Mouse (Mus musculus) inflammation-experienced regulatory T-cells, adult 6 months (primary cell): ENCODE data around the gene Bcl2l11. TPM values are rescaled to one million over a fixed set of nuclear protein-coding genes. Genes with fewer than 3 reads are reported as not detected.

Experiments used
- ATAC-seq: one replicate; pipeline ENCODE4 v1.8.0; 2017
- polyA plus RNA-seq, 3 experiments: library from polyadenylated mRNA; unstranded; fragments of 100-300 nt; shearing (Covaris generic); gene quantifications; one replicate each; pipeline ENCODE4 v1.2.1; 2017

Bcl2l11 gene
- polyA plus RNA-seq, 3 experiments from 2014 or later = 8.8 to 16.6 (median 14.3) TPM

DNA sequence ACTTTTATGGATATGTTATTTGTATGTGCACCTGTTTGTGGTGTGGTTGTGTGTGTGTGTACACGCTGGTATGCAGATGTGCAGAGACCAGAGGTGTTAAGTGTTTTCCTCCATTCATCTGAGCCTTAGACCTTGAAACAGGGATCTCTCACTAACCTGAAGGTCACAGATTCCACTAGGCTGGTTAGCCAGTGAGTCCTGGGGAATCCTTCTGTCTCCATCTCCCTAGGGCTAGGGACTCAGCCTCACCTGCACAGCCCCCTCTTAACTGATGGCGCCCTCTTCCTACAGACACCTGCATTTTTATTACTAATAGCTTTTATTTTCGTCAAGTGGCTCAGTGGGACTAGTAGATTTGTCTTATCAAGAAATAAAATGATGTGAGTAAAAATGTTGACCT lies 14.3 kb downstream of the Bcl2l11 start:
- no peak for ATAC-seq

GRCm38 (mm10) chr2:128143992-128144391 lies 18.2 kb downstream of the Bcl2l11 start:
- no peak for ATAC-seq

GRCm38 (mm10) chr2:128145433-128145832 lies 19.6 kb downstream of the Bcl2l11 start:
- ATAC-seq = no peak

- no peak for ATAC-seq
These were observed 23.8 kb downstream of the Bcl2l11 start for GRCm38 (mm10) chr2:128149596-128149995.

- ATAC-seq = no peak
These were observed 26.4 kb downstream of the Bcl2l11 start for GRCm38 (mm10) chr2:128152211-128152610.

- ATAC-seq = peak; percentile 73
These were observed 27.2 kb downstream of the Bcl2l11 start for GRCm38 (mm10) chr2:128152845-128153550.

DNA sequence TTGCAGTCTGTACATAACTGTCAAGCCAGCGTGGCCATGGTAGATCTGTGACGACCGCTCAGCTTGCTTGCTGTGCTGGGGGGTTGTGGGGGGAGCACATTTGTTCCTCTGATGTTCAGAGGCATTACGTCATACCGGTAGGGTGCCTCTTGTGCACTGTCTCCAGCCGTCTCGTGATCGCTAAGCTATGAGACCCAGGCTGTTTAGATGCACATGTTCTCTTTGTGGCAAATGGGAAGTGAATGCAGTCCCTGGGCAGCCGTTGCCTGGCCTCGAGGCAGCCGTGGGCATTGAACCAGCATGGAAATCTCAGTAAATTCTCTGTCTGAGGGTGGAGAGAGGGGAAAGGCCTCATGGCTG lies 27.7 kb downstream of the Bcl2l11 start:
- ATAC-seq = peak; percentile 50

- ATAC-seq = no peak
These were observed 29.7 kb downstream of the Bcl2l11 start for GRCm38 (mm10) chr2:128155412-128156066.

DNA sequence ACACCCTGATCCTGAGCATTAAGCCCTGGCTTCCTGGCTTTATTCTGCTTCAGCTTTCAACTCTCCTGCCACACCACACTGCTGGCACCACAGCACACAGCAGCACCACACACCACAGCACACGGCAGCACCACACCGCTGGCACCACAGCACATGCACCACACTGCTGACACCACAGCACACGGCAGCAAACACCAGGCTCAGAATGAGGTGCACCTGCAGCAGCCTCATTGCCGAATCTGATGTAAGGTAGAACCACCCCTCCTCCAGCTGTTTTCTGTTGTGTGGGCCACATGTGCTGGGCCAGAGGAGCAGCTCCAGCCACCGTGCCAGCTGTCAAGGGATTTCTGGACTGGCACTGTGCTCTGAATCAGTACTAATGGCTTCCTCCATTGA lies 30.2 kb downstream of the Bcl2l11 start:
- no peak for ATAC-seq

DNA sequence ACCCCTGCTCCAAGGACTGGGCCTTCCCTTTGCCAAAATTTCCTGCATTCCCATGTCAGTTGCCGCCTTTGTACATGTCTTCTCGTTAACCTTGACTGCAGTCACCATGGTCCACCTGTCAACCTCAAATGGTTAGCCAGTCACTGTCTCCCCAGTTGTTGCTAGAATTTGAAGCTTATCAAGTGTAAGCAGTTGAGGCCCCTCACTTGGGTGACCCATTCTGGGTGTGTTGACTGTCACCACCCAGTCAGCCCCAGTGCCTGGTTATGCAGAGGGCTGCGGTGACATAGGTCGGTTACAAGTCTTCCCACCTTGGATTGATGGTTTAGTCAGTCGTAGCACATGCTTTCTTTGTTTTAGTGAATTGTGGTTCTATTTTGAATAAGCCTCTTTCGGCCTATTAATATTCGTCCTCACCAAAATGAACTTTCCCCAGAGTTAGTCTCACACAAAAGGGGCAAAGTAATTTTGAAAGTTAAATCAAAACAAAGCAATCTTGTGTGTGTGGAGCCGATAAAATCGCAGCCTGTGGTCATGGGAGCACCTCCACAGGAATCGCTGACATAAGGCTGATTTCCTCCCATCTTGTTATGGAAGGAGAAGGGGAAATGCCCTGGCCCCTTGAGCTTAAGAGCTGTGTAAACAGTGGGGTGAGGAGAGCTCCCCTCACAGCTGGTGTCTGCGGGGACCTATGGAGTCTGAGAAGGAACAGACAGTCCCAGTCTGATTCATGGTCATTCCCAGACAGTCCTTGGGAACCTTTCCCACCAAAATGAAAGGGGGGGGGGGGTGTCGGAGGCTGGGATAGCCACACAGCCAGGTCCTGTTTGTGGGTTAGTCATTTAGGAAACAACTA lies 30.9 kb downstream of the Bcl2l11 start:
- ATAC-seq = no peak

DNA sequence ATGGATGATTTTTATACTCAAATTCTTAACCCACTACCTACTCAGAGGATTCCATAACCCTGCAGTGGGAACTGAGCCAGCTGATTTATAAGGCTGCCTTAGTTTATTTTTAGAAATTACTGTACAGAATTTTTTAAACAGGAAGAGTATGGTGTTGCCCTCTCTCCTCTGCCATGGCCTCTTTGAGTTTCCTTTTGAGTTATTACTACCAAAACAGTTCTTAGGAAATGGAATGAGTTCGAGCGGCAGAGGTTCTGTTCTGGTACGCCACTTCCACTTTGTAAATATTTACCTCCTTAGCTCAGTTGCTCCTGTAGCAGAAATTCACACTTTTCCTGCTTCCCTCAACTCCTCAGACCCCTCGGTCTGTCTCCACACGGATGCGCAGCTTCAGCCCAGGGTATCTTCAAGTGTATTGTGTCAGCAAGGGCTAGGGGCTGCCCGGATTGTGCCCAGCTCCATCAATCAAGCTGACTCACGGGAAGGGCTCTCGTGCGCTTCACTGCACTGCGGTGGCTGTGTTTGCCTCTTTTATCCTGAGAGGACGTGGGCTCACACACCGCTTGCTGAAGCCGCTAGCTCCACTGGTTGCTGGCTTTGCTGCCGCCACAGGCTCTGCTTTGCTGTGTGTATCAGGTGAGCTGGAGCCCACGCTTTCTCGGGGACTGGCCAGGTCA lies 33.0 kb downstream of the Bcl2l11 start:
- ATAC-seq = no peak

DNA sequence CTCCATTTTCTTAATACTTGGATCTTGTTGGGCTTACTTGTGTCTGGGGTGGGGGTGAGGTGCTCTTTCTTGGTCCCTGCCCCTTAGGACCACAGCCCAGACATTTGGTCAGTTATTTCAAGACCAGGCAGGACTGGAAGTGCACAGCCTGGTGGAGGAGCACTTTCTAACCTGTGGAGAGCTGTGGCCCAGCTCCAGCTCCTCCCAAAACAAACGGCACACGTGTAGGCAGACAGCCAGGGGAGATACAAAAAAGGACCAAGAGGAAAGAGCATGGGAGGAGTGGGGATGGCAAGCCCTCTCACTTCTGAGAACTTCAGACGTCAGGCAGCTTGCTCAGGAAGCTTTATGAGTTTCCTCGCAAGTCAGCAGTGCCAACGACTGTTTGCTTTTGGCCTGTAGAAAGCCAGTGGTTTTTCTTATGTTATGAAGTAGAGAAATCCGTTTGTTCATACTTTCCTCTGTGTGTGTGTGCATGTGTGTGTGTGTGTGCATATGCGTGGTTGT lies 33.8 kb downstream of the Bcl2l11 start:
- no peak for ATAC-seq

- no peak for ATAC-seq
These were observed 37.3 kb downstream of the Bcl2l11 start for GRCm38 (mm10) chr2:128163177-128163576.

GRCm38 (mm10) chr2:128166623-128167423 lies 41.0 kb downstream of the Bcl2l11 start:
- no peak for ATAC-seq

DNA sequence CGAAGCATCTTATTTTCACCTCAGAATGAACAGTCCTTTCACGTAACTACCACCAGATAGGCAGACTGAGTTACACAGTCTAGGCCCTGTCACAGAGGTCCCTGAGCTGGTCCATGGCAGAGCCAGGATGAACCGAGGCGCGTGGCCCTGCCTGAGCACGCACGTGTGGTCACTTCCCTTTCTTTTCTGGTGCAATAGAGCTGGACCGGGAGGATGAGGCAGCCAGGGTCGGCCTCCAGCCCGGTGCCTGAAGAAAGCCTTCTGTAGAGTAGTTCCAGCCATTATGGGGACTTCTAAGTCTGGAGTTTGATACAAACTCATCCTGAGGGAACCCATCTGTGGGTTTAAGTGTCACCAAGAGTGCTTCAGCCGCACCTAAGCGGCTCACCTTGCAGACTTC lies 42.1 kb downstream of the Bcl2l11 start:
- ATAC-seq = peak; percentile 52

DNA sequence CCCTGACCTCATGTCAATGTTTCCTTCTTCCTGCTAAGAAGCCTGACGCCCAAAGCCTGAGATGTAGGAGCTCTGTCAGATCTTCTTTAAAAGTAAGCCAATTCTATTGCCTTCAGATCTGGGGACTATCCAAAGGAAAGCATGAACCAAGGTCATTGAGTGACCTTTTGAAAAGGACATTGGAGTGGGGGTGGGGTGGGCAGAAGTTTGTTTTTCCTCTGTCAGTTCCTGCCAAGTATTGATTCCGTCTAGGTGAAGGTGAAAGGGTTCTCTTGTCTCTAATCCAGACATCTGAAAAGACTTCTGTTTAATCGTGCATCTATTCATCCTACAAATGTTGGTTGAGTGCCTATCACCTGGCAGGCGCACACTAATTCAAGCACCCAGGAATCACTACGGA lies 43.6 kb downstream of the Bcl2l11 start:
- ATAC-seq = no peak

- no peak for ATAC-seq
These were observed 44.1 kb downstream of the Bcl2l11 start for GRCm38 (mm10) chr2:128169972-128170371.

DNA sequence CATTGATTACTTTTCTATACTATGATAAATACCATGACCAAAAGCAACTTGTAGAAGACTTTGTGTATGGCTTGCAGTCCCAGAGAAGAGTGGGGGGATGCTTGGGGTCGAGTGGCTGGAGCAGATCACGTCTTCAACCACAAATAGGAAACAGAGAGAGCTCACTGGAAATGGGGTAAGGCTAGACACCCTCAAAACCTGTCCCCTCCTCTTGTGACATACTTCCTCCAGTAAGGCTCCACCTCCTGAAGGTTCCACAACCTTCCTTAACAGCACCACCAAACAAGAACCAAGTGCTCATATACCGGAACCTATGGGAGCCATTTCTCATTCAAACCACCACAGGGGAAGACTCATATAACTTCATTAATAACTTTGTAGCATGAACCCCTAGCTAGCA lies 44.8 kb downstream of the Bcl2l11 start:
- no peak for ATAC-seq

- no peak for ATAC-seq
These were observed 46.4 kb downstream of the Bcl2l11 start for GRCm38 (mm10) chr2:128172266-128172665.

- ATAC-seq = no peak
These were observed 48.3 kb downstream of the Bcl2l11 start for GRCm38 (mm10) chr2:128174176-128174575.

- no peak for ATAC-seq
These were observed 48.9 kb downstream of the Bcl2l11 start for GRCm38 (mm10) chr2:128174604-128175342.
